Mouse (Mus musculus): ENCODE results near the gene Rgs8.

Gene Rgs8

GRCm38 (mm10) chr1:153652938-153653623, at the start of gene Rgs8:
TSS of gene Rgs8 (plus strand) at chr1:153653025.
- DNase-seq = peak; percentile 51

- no peak for DNase-seq
These were observed 35.4 kb upstream of the Rgs8 start for GRCm38 (mm10) chr1:153617340-153617830.

- DNase-seq = no peak
These were observed 29.8 kb upstream of the Rgs8 start for GRCm38 (mm10) chr1:153623036-153623435.

GRCm38 (mm10) chr1:153632686-153633085, 20.1 kb upstream of the Rgs8 start:
- no peak for DNase-seq

GRCm38 (mm10) chr1:153635056-153635455, 17.8 kb upstream of the Rgs8 start:
- DNase-seq = no peak

- DNase-seq = no peak
These were observed 17.3 kb upstream of the Rgs8 start for GRCm38 (mm10) chr1:153635521-153635920.

- no peak for DNase-seq
These were observed 16.0 kb upstream of the Rgs8 start for GRCm38 (mm10) chr1:153636821-153637220.

- no peak for DNase-seq
These were observed 11.3 kb upstream of the Rgs8 start for GRCm38 (mm10) chr1:153641492-153641939.

GRCm38 (mm10) chr1:153641940-153642501, 10.8 kb upstream of the Rgs8 start:
- DNase-seq = no peak

GRCm38 (mm10) chr1:153653674-153654073, 849 bp downstream of the Rgs8 start:
- no peak for DNase-seq

- no peak for DNase-seq
These were observed 6.8 kb downstream of the Rgs8 start for GRCm38 (mm10) chr1:153659666-153660065.

GRCm38 (mm10) chr1:153660982-153661688, 8.3 kb downstream of the Rgs8 start:
- no peak for DNase-seq

- DNase-seq = no peak
These were observed 8.8 kb downstream of the Rgs8 start for GRCm38 (mm10) chr1:153661689-153662002.

- no peak for DNase-seq
These were observed 9.5 kb downstream of the Rgs8 start for GRCm38 (mm10) chr1:153662362-153662761.

- DNase-seq = no peak
These were observed 12.4 kb downstream of the Rgs8 start for GRCm38 (mm10) chr1:153665066-153665715.

- DNase-seq = no peak
These were observed 13.4 kb downstream of the Rgs8 start for GRCm38 (mm10) chr1:153666236-153666635.

- no peak for DNase-seq
These were observed 14.5 kb downstream of the Rgs8 start for GRCm38 (mm10) chr1:153667244-153667727.

GRCm38 (mm10) chr1:153667781-153668180, 15.0 kb downstream of the Rgs8 start:
- DNase-seq = no peak

GRCm38 (mm10) chr1:153669086-153669485, 16.3 kb downstream of the Rgs8 start:
- DNase-seq = no peak

- no peak for DNase-seq
These were observed 16.9 kb downstream of the Rgs8 start for GRCm38 (mm10) chr1:153669728-153670127.

- DNase-seq = no peak
These were observed 18.5 kb downstream of the Rgs8 start for GRCm38 (mm10) chr1:153671352-153671751.

GRCm38 (mm10) chr1:153672698-153673097, 19.9 kb downstream of the Rgs8 start:
- no peak for DNase-seq

GRCm38 (mm10) chr1:153673900-153674299, 21.1 kb downstream of the Rgs8 start:
- peak; percentile 44 for DNase-seq

Measured in layer of hippocampus, adult 9-11 months (tissue).